Mouse (Mus musculus) E14TG2a.4 (cell line): ENCODE measurements around the gene Helt.

Experiments used
- CTCF ChIP-seq: conservative IDR thresholded peaks from 2 replicates; pipeline ENCODE4 v1.5.1; 2014; ENCODE audit warnings: low read length
- NANOG ChIP-seq: IDR thresholded peaks from 2 replicates; pipeline ENCODE4 v1.6.1; 2014; ENCODE audit warnings: borderline replicate concordance, low read length, mixed read lengths
- POU5F1 ChIP-seq: IDR thresholded peaks from 2 replicates; pipeline ENCODE4 v1.6.1; 2014; ENCODE audit warnings: low read length, borderline replicate concordance

GRCm38 (mm10) chr8:46336351-46336750, 41.9 kb upstream of the Helt start:
- TF ChIP-seq POU5F1 (no peak), CTCF (no peak), NANOG (no peak)
